Mouse (Mus musculus) spleen, postnatal 36 days (tissue): ENCODE data around the gene Vmn1r55.
"Not testable (repeated sequence)": the region's sequence is repeated elsewhere in the genome, so short reads cannot be mapped to it uniquely, and the experiment has no call there.

Experiments
- DNase-seq, 2 experiments: peaks; one replicate each; pipeline ENCODE4 v3.0.0; 2022; ENCODE audit warnings: low spot score in 2 of 2, mixed read lengths in 1 of 2

Gene Vmn1r55

GRCm38 (mm10) chr7:5081939-5082338 is 67.5 kb downstream of the Vmn1r55 start:
- DNase-seq = no peak

DNA sequence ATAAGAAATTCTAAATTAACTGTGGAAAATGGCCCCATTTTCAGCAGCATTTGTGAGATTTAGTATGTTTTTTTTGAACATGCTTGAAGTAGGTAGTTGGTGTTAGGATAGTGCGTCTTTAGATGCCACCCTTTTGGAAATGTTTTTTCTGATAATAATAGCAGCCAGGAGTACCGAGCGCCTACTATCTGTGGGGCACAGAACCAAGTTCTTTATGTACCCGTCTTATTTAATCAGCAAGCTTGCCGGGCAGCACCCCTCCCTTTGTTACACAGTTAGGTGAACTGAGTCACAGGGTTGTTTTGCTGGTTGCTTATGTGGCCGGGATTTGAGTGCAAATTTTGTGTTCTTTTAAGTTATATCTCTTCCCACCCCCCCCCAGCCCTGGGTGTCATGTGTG is 68.2 kb downstream of the Vmn1r55 start:
- DNase-seq = peak in 1 of 2 experiments; percentile 46

DNA sequence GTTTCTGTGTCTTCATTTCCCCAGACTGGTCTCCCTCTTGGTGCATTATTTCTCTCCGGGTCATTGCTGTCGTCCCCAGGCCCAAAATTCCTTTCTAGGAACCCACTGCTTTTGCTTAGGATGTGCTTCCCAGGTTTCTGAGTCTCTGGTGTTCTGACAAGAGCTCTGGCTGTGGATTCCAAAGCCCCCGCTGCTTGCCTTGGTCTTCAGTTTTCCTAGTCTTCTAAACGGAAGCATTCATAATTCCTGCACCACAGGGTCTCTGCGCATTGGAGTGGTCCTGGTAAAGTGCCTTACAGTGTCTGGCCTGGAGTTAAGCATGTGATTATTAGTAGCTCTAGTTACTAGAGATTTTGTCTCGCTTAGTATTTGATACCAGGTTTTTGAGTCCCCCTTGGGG is 68.7 kb downstream of the Vmn1r55 start:
- DNase-seq = no peak

DNA sequence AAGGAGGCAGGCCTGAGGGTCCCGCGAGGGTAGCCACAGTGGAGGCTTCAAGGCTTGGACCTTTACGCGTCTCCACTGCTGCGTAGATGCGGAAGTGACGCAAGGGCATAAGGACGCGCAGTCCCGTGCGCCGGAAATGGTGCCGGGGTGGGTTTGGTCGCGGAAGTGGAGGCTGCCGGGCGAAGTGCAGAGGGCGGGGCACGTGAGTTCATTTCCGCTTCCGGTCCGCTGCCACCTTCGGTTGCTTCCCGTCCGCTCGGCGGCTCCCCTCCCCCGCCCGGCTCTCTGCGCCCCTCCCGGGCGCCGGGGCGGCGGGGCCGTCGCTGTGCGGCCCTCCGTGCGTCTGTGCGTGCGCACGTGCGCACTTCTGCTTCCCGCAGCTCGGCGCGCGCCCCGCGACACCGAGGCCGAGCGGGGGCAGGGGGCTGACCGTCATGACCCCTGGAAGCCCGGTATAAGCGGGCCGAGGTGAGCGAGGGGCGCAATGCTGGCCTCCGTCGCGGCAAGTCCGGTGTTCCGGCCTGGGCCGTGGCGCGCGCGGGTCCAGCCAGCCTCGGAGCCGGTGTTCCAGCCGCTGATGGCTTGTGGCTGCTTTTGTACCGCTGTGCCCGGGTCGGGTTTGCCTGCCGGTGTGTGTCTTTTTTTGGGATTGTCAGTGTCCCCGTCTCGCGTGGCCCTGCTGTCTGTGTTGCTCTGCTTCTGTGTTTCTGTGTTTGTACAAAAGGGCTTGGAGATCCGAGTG is 69.3 kb downstream of the Vmn1r55 start, which contains the start of gene Epn1:
Gene Epn1 (plus strand): TSS at position 226 of the 742 bp plus-strand sequence.
- peak; percentile 96 for DNase-seq

DNA sequence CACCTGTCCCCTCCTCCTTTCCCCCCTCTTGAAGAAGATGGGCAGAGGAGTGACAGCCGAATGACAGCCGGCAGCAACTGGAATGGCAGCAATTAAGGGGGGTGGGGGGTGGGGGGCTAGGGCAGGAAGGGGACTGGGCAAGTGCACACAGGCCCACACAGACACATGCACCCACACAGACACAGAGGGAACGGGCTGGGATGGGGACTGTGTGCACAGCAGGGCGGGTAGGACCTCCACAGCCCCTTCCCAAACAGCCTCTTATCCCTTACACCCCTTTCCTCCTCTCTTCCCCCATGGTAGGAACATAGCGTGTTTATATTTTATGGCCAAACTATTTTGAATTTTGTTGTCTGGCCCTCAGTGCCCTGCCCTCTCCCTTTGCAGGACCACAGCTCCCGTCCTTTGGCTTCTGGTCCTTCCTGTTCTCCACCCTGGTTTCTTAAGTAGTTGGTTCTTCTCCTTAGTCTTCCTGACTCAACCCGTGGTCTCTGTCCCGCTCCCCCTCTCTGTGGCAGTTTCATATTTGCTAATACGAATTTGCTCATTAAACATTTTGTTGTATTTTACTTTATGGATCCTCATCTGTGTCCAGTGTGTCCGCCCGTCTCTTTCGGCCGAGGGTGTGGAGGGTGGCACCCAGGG is 70.0 kb downstream of the Vmn1r55 start:
- DNase-seq = not testable (repeated sequence)
